Mouse (Mus musculus) yolk sac, embryonic 10.5 days (tissue): ENCODE data around the gene Arhgef3.

ENCODE experiments used
- DNase-seq: peaks from one replicate; pipeline ENCODE4 v3.0.0-alpha.2; 2017; ENCODE audit warnings: low spot score

Gene Arhgef3

DNA sequence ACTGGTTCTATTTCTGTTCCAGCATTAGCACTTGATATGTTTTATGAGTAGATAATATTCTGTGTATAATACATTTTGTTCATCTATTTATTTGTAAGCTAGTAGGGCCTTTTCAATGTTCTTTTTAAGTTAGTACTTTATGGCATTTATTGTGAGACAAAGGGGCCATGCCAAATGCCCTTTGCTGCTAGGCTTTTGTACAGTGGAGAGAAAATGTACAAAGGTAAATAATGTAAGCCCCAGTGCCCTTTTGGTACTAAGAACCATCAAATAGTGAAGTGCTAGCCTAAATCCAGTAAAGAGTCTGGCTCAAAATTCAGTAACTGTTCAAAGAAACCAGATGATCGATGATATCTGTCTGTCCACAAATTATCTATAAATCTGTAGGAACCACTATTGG lies 307.6 kb downstream of the Arhgef3 start:
- no peak for DNase-seq

DNA sequence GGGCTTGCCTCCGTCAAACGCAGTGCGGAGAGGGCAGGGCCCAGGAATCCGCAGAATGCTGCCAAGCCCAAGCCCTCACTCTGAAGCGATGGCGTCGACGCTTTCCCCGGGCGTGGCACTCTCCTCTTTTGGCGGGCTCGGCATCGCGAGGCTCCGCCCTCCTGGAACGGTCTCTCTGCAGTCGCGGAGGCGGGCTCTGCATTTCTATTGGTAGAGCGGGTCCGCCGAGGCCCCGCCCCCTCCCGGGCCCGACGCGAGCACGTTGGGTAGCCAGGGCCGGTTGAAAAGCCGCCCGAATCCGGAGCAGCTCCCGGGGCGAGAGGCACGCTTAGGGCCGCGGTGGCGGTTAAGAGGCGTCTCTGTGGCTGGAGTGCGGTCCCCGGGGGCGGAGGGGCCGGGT lies 313.9 kb downstream of the Arhgef3 start, which contains the start of gene Fam208a:
Fam208a (plus strand) TSS at position 262 of the 400 bp plus-strand sequence.
- peak; percentile 93 for DNase-seq

DNA sequence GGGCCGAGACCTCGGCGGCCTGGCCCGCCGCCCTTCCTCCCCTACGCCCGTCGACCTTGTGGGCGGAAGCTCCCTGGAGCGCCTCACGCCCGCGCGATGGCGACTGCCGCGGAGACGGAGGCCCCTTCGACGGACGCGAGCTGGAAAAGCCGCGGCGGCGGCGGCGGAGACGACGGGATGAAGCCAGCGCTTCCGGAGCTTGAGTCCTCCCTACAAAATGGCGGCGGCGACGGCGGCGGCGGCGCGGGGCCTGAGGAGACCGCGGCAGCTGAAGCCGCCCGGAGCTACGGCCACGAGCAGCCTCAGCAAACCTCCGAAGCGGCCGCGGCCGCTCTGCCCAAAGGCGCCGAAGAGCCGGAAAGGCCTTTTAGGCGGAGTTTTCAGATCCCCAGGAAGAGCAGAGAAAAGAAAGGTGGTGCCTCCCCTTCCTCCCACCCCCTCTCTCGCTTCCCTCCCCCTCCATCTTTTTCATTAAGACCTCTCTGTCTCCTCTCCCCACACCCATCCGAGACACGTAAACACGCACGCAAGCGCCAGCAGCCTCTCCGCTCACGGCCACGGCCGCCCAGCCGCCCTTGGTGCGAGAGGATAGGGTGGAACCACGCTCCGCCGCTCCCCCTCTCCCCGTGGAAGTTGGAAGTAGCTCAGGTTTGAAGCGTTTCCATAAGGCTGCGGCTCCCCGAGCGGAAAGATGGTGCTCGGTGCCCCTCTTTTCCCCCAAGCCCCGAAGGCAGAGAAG lies 314.4 kb downstream of the Arhgef3 start:
- peak; percentile 83 for DNase-seq

DNA sequence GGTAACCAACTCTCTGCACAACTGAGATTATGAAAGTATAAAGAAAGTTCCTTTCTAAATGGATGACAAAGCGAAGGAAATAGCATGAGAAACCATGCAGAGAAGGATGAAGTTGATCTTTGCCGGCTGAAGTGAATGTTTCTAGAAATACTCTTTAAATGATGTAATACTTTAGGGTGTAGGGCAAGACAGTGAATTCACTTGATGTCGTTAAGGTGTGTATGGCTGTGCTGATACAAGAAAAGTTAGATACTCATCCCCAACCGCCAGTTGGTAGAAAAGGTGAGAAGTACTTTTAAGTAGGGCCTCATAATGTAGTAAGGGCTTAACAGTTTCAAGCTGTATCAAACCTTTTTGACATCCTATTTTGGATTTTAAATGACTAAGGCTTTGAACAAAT lies 315.6 kb downstream of the Arhgef3 start:
- no peak for DNase-seq

DNA sequence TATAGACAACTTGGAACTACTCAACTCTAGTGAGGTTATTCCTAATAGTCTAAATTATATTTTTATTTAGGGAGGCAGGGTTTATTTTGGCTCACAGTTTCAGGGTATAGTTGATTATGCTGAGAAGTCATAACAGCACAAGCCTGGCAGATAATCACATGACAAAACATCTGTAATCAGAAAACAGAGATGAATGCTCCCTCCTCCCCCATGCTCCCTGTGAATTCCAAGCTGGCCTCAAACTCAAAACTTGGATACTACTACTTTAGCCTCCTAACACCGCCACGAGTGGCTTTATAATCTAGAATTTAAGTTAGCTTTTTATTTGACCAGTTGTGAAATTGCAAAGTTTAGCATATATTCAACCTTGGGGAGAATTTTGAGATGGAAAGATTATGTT lies 317.4 kb downstream of the Arhgef3 start:
- DNase-seq, result no peak

DNA sequence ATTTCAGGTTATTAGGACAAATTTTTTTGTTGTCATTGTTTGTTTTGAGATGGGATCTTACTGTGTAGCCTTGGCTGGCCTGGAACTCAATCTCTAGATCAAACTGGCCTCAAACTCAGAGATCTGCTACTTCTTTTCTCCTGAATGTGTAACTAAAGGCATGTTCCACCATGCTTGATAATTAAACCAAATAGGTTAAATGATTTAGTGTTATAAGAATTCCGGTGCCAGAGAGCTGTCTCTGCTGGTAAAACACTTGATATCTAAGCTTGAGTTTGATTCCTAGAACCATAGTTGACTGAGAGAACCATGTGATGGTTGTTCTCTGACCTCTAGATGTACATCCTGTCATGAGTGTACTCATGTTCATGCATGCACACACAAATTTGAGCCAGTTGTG lies 321.4 kb downstream of the Arhgef3 start:
- no peak for DNase-seq

DNA sequence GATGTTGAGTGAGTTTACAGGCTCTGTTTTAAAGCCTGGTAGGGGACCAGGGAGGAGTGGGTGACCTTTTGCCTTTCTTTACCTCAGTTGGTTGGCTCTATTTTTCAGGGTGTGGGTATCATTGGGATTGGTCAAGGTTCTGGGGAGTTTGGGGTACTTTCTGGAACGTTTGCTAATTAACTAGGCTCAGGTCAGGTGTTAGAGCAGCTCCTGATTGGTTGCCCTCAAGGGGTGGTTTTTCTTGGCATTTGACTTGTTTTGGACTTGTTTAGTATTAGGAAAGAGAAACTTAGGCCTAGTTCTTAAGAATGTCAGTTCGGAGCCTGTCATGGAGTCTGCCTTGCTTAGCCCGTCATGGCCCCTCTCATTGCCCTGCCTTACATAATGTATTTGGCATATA lies 322.1 kb downstream of the Arhgef3 start:
- DNase-seq, result no peak

DNA sequence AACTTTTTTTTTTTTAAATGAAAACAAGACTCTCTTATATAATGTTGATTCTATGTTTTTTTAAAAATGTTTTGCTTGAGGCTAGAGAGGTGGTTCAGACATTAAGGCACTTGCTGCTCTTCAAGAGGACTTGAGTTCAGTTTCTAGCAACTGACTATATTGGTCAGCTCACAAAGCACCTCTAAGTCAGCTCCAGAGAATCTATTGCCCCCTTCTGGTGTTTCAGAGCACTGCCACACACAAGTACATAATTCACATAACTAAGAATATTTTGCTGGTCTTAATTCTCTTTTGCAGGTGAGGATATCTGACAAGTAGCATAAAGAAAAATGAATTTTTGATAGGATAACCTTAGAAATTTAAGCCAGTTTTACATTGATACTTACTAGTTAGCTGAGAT lies 326.2 kb downstream of the Arhgef3 start:
- no peak for DNase-seq

DNA sequence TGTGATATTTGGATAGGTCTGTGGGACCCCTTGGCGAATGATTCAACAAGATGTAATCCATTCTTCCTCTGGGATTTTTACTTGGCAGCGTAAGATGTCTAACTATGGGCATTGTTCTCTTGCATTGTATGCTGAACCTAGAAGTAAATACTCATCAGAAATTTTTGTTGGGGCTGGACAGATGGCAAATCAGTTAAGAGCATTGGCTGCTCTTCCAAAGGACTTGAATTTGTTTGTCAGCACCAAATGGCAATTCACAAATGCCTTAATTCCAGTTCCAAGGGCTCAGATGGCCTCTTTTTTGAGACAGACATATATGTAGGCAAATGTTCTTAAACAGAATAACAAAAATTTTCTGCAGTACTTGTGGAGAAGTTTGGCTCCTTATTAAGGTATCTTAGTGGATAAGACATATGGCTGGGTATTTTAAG lies 330.2 kb downstream of the Arhgef3 start:
- DNase-seq, result no peak

DNA sequence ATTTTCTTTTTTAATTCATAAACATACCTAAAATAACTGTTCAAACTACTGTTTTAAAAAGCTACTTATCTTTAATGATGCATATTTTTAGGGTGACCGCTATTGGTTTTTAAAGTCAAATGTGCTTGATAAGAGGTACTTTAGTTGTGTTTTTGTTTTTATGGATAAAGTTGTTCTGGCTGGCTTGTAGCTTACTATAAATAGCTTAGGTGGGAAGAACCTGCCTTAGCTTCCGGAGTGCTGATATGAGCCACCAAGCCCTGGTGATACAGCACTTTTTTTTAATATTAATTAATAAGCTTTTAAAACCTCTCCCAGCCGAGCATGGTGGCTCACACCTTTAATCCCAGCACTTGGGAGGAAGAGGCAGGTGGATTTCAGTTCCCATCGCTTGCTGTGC lies 332.3 kb downstream of the Arhgef3 start:
- DNase-seq, result no peak
